Mouse (Mus musculus): ENCODE results near the gene Hbb-bh2. TPM values are rescaled to one million over a fixed set of nuclear protein-coding genes. Genes with fewer than 3 reads are reported as not detected.
A peak's percentile ranks its signal among the peaks of the same experiment; 100 is the strongest.
"Not testable (repeated sequence)": the region's sequence is repeated elsewhere in the genome, so short reads cannot be mapped to it uniquely, and the experiment has no call there.

Hbb-bh2 gene
- polyA plus RNA-seq, 1 experiment: not detected

GRCm38 (mm10) chr7:103810746-103811145, 29.6 kb downstream of the Hbb-bh2 start:
- TF ChIP-seq POLR2A (IDR thresholded peaks at IDR 0.05; ENCODE audit: borderline replicate concordance, extremely low read depth, insufficient read depth, insufficient read length, poor library complexity, severe bottlenecking): no peak
- no peak for TF ChIP-seq CTCF (IDR thresholded peaks at IDR 0.05; ENCODE audit: borderline replicate concordance, extremely low read depth, insufficient read depth, insufficient read length)
- DNase-seq (ENCODE audit: low read depth): no peak

- no peak for DNase-seq (ENCODE audit: low read depth)
Measured at GRCm38 (mm10) chr7:103810296-103810695, 30.0 kb downstream of the Hbb-bh2 start.

GRCm38 (mm10) chr7:103809801-103810155, 30.5 kb downstream of the Hbb-bh2 start:
- no peak for TF ChIP-seq POLR2A (IDR thresholded peaks at IDR 0.05; ENCODE audit: borderline replicate concordance, extremely low read depth, insufficient read depth, insufficient read length, poor library complexity, severe bottlenecking)

More at GRCm38 (mm10) chr7:103810296-103810695, 30.0 kb downstream of the Hbb-bh2 start:
- TF ChIP-seq POLR2A (IDR thresholded peaks at IDR 0.05; ENCODE audit: borderline replicate concordance, extremely low read depth, insufficient read depth, insufficient read length, poor library complexity, severe bottlenecking): no peak
- no peak for TF ChIP-seq CTCF (IDR thresholded peaks at IDR 0.05; ENCODE audit: borderline replicate concordance, extremely low read depth, insufficient read depth, insufficient read length)

GRCm38 (mm10) chr7:103808971-103809800, 31.1 kb downstream of the Hbb-bh2 start:
- TF ChIP-seq POLR2A (IDR thresholded peaks at IDR 0.05; ENCODE audit: borderline replicate concordance, extremely low read depth, insufficient read depth, insufficient read length, poor library complexity, severe bottlenecking): no peak
- TF ChIP-seq CTCF (IDR thresholded peaks at IDR 0.05; ENCODE audit: borderline replicate concordance, extremely low read depth, insufficient read depth, insufficient read length): no peak
- no peak for DNase-seq (ENCODE audit: low read depth)

More at GRCm38 (mm10) chr7:103809801-103810155, 30.5 kb downstream of the Hbb-bh2 start:
- DNase-seq (ENCODE audit: low read depth): no peak

GRCm38 (mm10) chr7:103808120-103808519, 32.2 kb downstream of the Hbb-bh2 start:
- not testable (repeated sequence) for DNase-seq (ENCODE audit: low read depth)

- no peak for TF ChIP-seq POLR2A (IDR thresholded peaks at IDR 0.05; ENCODE audit: borderline replicate concordance, extremely low read depth, insufficient read depth, insufficient read length, poor library complexity, severe bottlenecking)
- TF ChIP-seq CTCF (IDR thresholded peaks at IDR 0.05; ENCODE audit: borderline replicate concordance, extremely low read depth, insufficient read depth, insufficient read length): peak; percentile 58; the same call in 1 of the 2 replicates
- DNase-seq (ENCODE audit: low read depth): peak; percentile 61
Measured at GRCm38 (mm10) chr7:103806856-103807255, 33.5 kb downstream of the Hbb-bh2 start.

- TF ChIP-seq CTCF (IDR thresholded peaks at IDR 0.05; ENCODE audit: borderline replicate concordance, extremely low read depth, insufficient read depth, insufficient read length) (no peak), POLR2A (IDR thresholded peaks at IDR 0.05; ENCODE audit: borderline replicate concordance, extremely low read depth, insufficient read depth, insufficient read length, poor library complexity, severe bottlenecking) (no peak)
- no peak for DNase-seq (ENCODE audit: low read depth)
Measured at GRCm38 (mm10) chr7:103792669-103793388, 47.5 kb downstream of the Hbb-bh2 start.

- no peak for DNase-seq (ENCODE audit: low read depth)
- no peak for TF ChIP-seq POLR2A (IDR thresholded peaks at IDR 0.05; ENCODE audit: borderline replicate concordance, extremely low read depth, insufficient read depth, insufficient read length, poor library complexity, severe bottlenecking)
- TF ChIP-seq CTCF (IDR thresholded peaks at IDR 0.05; ENCODE audit: borderline replicate concordance, extremely low read depth, insufficient read depth, insufficient read length): no peak
Measured at GRCm38 (mm10) chr7:103791721-103792120, 48.6 kb downstream of the Hbb-bh2 start, which contains the start of gene Olfr67. TSS of gene Olfr67 (minus strand) at chr7:103791821.

Other genes with a start within 250 kb of the Hbb-bh2 start
- not detected in 2 replicates for gene Olfr619, start 239.9 kb downstream of the Hbb-bh2 start, polyA plus RNA-seq (2012; rRNA removed)
- not detected in 2 replicates for gene Olfr620, start 228.0 kb downstream of the Hbb-bh2 start, polyA plus RNA-seq (2012; rRNA removed)
- gene Olfr622, start 197.8 kb downstream of the Hbb-bh2 start, polyA plus RNA-seq (2012; rRNA removed): not detected in 2 replicates
- gene Olfr623, start 176.8 kb downstream of the Hbb-bh2 start, polyA plus RNA-seq (2012; rRNA removed): not detected in 2 replicates
- gene Olfr624, start 169.3 kb downstream of the Hbb-bh2 start, polyA plus RNA-seq (2012; rRNA removed): 0.01 TPM in 1 of 2 replicates, not detected in the other
- gene Olfr625-ps1, start 157.8 kb downstream of the Hbb-bh2 start, polyA plus RNA-seq (2012; rRNA removed): not detected in 2 replicates
- gene Olfr243, start 125.8 kb downstream of the Hbb-bh2 start, polyA plus RNA-seq (2012; rRNA removed): not detected in 2 replicates
- not detected in 2 replicates for gene Olfr628, start 110.1 kb downstream of the Hbb-bh2 start, polyA plus RNA-seq (2012; rRNA removed)
- gene Olfr629, start 95.6 kb downstream of the Hbb-bh2 start, polyA plus RNA-seq (2012; rRNA removed): not detected in 2 replicates
- not detected in 2 replicates for gene Olfr630, start 83.2 kb downstream of the Hbb-bh2 start, polyA plus RNA-seq (2012; rRNA removed)
- not detected in 2 replicates for gene Olfr69, start 68.9 kb downstream of the Hbb-bh2 start, polyA plus RNA-seq (2012; rRNA removed)
- not detected in 2 replicates for gene Olfr68, start 60.8 kb downstream of the Hbb-bh2 start, polyA plus RNA-seq (2012; rRNA removed)
- gene Olfr67, start 48.7 kb downstream of the Hbb-bh2 start, polyA plus RNA-seq (2012; rRNA removed): not detected in 2 replicates
- gene Hbb-bt, start 26.5 kb downstream of the Hbb-bh2 start, polyA plus RNA-seq (2012; rRNA removed): 1,200 and 1,643 TPM in 2 replicates
- 4,622 and 5,050 TPM in 2 replicates for gene Hbb-bs, start 12.4 kb downstream of the Hbb-bh2 start, polyA plus RNA-seq (2012; rRNA removed)
- 4.5 and 6.0 TPM in 2 replicates for gene Hbb-bh1, start 2.6 kb upstream of the Hbb-bh2 start, polyA plus RNA-seq (2012; rRNA removed)
- gene Hbb-y, start 12.7 kb upstream of the Hbb-bh2 start, polyA plus RNA-seq (2012; rRNA removed): 331 and 571 TPM in 2 replicates
- not detected in 2 replicates for gene Olfr66, start 45.7 kb upstream of the Hbb-bh2 start, polyA plus RNA-seq (2012; rRNA removed)
- not detected in 2 replicates for gene Olfr64, start 54.0 kb upstream of the Hbb-bh2 start, polyA plus RNA-seq (2012; rRNA removed)
- not detected in 2 replicates for gene Olfr65, start 63.0 kb upstream of the Hbb-bh2 start, polyA plus RNA-seq (2012; rRNA removed)
- not detected in 2 replicates for gene Olfr631, start 88.3 kb upstream of the Hbb-bh2 start, polyA plus RNA-seq (2012; rRNA removed)
- not detected in 2 replicates for gene Olfr632, start 93.8 kb upstream of the Hbb-bh2 start, polyA plus RNA-seq (2012; rRNA removed)
- not detected in 2 replicates for gene Olfr633, start 103.9 kb upstream of the Hbb-bh2 start, polyA plus RNA-seq (2012; rRNA removed)
- not detected in 2 replicates for gene Olfr635, start 130.6 kb upstream of the Hbb-bh2 start, polyA plus RNA-seq (2012; rRNA removed)
- gene Olfr638, start 158.2 kb upstream of the Hbb-bh2 start, polyA plus RNA-seq (2012; rRNA removed): not detected in 2 replicates
- not detected in 2 replicates for gene Olfr639, start 176.8 kb upstream of the Hbb-bh2 start, polyA plus RNA-seq (2012; rRNA removed)
- gene Olfr640, start 185.1 kb upstream of the Hbb-bh2 start, polyA plus RNA-seq (2012; rRNA removed): not detected in 2 replicates
- not detected in 2 replicates for gene Olfr641, start 194.9 kb upstream of the Hbb-bh2 start, polyA plus RNA-seq (2012; rRNA removed)
- gene Olfr642, start 212.1 kb upstream of the Hbb-bh2 start, polyA plus RNA-seq (2012; rRNA removed): not detected in 2 replicates
- gene 4930516K23Rik, start 220.9 kb upstream of the Hbb-bh2 start, polyA plus RNA-seq (2012; rRNA removed): not detected in 2 replicates
- not detected in 2 replicates for gene Olfr644, start 231.3 kb upstream of the Hbb-bh2 start, polyA plus RNA-seq (2012; rRNA removed)
- gene Olfr645, start 244.9 kb upstream of the Hbb-bh2 start, polyA plus RNA-seq (2012; rRNA removed): not detected in 2 replicates